Mouse (Mus musculus) macrophage (primary cell): Measurements from ENCODE around the gene Timp3. TPM values are rescaled to one million over a fixed set of nuclear protein-coding genes. Genes with fewer than 3 reads are reported as not detected.
"Not testable (repeated sequence)": the region's sequence is repeated elsewhere in the genome, so short reads cannot be mapped to it uniquely, and the experiment has no call there.

ENCODE experiments used
- H3K27ac ChIP-seq: fragments of 350-480 bp; formaldehyde crosslinking; 2 replicates; pipeline ENCODE4 v1.9.0; 2021
- H3K36me3 ChIP-seq: fragments of 350-480 bp; formaldehyde crosslinking; 2 replicates; pipeline ENCODE4 v1.9.0; 2021; ENCODE audit errors: inconsistent target
- H3K4me3 ChIP-seq: fragments of 350-480 bp; formaldehyde crosslinking; 2 replicates; pipeline ENCODE4 v1.9.0; 2021; ENCODE audit errors: inconsistent target
- H3K79me2 ChIP-seq: fragments of 350-480 bp; formaldehyde crosslinking; 2 replicates; pipeline ENCODE4 v1.9.0; 2021; ENCODE audit errors: inconsistent target
- WGBS: methylation state at CpG from one replicate; pipeline ENCODE4 v1.1.7; 2026; ENCODE audit warnings: inconsistent platforms; ENCODE audit not compliant: missing documents; 5-methylcytosine and 5-hydroxymethylcytosine counted together
- polyA plus RNA-seq: library from polyadenylated mRNA; stranded (reverse); fragments of 250-400 nt; gene quantifications from 3 replicates; pipeline ENCODE4 v1.2.4, GENCODE M21; 2018; ENCODE audit warnings: inconsistent platforms

The Timp3 gene
- polyA plus RNA-seq, 1 experiment from 2014 or later = 0.83 TPM

DNA sequence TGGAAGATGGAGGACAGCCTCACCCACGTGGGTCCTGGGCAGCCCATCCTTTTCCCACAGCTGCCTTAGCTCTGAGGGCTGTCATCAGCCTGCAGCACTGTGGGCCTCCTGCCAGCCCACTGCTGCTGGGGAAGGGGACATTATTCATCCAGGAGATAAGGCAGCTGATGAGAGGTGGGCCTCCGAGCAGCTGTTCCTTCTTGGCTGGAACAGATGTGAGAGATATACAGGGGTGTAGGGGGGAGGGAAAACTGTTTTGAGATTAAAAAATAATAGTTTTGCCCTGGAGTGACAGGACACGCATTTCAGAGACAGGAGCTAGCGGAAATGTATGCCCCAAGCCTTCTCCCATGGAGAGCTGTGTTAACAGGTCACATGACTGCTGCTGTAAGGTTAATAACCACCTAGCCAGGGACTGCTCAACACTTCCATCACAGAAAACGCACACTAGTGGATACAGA is 65.5 kb downstream of the Timp3 start:
- Histone ChIP-seq H3K36me3 (no peaks in the 10 kb centered on the region), H3K27ac (no peak overlapping the region)
- 59% methylated on average over 5 of the region's 5 CpGs for WGBS

DNA sequence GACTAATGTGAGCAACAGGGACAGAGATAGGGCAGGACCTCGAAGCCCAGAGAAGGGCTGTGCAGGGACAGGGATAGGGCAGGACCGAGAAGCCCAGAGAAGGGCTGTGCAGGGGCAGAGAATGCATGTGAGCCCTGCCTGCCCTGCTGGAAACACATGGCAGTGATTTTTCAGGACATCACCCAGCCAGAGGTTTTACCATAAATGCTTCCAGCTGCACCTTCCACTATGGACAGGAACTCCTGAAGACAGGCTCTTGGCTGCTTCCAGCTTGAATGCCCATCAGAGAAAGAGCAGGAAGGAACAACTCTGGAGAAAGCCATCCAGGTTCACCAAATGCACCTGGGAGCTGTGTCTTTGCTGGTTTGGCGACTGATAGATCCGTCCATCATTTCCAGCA is 67.2 kb downstream of the Timp3 start:
- H3K79me2 ChIP-seq = no peaks in the 10 kb centered on the region
- H3K27ac ChIP-seq = no peak overlapping the region
- no peak overlapping the region for H3K4me3 ChIP-seq
- WGBS = 90% methylated on average over 4 of the region's 4 CpGs
- no peaks in the 10 kb centered on the region for H3K36me3 ChIP-seq

More for the DNA sequence above, 65.5 kb downstream of the Timp3 start:
- Histone ChIP-seq H3K4me3 (no peak overlapping the region), H3K79me2 (no peaks in the 10 kb centered on the region)

DNA sequence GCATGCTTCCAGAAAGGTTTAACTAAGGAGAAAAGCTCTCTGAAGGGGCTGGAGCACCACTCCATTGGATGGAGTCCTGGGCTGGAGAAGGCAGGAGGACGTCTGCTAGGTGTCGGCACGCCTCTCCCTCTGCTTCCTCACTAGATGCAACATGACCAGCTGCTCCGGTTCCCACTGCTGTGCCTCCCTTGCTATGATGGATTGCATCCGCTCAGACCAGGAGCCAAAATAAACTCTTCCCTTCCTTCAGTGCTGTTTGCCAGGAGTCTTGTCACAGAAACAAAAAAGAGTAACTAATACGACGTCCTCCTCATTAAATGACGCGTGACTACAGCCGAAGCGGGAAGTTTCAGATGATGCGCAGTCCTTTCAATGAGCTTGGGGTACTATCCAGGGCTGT is 68.6 kb downstream of the Timp3 start:
- 94% methylated on average over 12 of the region's 12 CpGs for WGBS
- H3K79me2 ChIP-seq = no peaks in the 10 kb centered on the region
- H3K36me3 ChIP-seq = no peaks in the 10 kb centered on the region
- H3K27ac ChIP-seq = no peak overlapping the region
- no peak overlapping the region for H3K4me3 ChIP-seq

DNA sequence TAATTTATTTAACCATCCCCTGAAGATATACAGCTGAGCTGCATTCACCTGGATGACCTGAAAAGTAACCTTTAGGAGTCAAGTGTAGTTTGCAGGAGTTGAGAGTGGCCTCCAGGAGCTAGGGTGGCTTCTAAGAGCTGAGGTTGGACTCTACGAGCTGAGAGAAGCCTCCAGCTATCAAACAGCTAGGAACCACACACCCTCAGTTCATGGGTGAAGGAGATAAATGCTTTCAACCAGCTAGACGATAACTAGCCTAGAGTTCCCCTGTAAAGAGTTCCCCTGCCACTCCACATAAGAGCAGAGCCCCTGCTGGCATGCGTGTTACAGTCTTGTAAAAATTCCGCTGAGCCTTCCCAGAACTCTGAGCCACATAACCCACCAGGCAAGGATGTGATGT is 69.2 kb downstream of the Timp3 start:
- WGBS = 89% methylated on average over 4 of the region's 4 CpGs

DNA sequence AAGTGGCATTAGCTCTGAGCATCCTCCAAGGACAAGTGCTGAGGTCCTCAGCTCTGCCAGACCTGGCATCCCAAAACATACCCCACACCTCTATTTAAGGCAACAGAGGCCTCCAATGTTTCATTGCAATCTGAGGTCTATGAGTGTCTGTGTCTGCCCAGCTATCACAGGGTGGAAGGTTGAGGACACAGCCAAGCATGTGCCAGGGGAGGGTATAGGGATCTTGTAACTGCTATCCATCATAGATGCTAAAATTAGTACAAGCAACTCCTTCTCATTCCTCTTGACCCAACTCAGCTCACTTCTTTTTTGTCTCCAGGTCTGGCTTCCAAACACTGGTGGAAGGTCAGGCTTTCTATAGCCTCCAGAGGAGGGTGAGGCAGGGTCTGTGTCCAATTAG is 71.4 kb downstream of the Timp3 start:
- Histone ChIP-seq H3K4me3 (no peak overlapping the region), H3K79me2 (no peaks in the 10 kb centered on the region), H3K27ac (no peak overlapping the region), H3K36me3 (no peaks in the 10 kb centered on the region)

More for the DNA sequence above, 69.2 kb downstream of the Timp3 start:
- Histone ChIP-seq H3K79me2 (no peaks in the 10 kb centered on the region), H3K36me3 (no peaks in the 10 kb centered on the region), H3K27ac (no peak overlapping the region), H3K4me3 (no peak overlapping the region)

DNA sequence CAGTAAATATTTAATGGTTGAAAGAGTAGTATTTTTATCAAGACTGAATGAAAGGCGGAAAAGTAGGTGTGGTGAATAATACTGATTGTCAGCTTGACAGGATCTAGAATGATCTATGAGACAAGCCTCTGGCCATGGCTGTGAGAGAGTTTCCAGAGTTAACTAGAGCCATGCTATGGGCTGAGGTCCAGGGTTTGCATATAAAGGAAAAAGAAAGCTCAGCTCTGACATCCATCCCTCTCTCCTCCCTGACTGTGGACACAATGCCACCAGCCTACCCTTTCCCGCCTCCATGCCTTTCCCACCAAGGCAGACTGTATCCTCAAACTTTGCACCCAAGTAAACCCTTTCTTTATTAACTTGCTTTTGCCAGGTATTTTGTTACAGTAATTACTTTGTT is 73.9 kb downstream of the Timp3 start:
- H3K79me2 ChIP-seq = no peaks in the 10 kb centered on the region
- WGBS = 88% methylated on average over 2 of the region's 2 CpGs
- H3K4me3 ChIP-seq = no peak overlapping the region
- H3K27ac ChIP-seq = no peak overlapping the region
- no peaks in the 10 kb centered on the region for H3K36me3 ChIP-seq

DNA sequence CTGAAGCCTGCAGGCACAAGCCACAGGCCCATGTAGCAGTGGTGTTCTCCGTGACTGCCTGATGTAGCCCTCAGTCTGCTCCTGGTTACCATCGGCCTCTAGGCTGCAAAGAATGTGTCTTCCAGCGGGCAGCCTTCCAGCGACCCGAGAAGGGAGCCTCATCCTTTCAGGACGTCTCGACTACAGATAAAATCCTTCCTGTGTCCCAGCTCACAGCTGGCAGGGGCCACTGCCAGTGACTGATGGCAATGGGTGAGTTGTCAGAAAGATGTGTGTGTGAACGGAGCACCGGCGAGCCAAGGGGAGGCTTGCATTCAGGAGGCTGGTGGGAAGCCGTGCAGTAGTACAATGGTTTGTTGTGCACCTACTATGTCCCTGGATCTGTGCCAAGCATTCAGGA is 75.7 kb downstream of the Timp3 start:
- Histone ChIP-seq H3K4me3 (no peak overlapping the region), H3K79me2 (no peaks in the 10 kb centered on the region), H3K27ac (no peak overlapping the region), H3K36me3 (no peaks in the 10 kb centered on the region)
- WGBS = 95% methylated on average over 10 of the region's 11 CpGs

DNA sequence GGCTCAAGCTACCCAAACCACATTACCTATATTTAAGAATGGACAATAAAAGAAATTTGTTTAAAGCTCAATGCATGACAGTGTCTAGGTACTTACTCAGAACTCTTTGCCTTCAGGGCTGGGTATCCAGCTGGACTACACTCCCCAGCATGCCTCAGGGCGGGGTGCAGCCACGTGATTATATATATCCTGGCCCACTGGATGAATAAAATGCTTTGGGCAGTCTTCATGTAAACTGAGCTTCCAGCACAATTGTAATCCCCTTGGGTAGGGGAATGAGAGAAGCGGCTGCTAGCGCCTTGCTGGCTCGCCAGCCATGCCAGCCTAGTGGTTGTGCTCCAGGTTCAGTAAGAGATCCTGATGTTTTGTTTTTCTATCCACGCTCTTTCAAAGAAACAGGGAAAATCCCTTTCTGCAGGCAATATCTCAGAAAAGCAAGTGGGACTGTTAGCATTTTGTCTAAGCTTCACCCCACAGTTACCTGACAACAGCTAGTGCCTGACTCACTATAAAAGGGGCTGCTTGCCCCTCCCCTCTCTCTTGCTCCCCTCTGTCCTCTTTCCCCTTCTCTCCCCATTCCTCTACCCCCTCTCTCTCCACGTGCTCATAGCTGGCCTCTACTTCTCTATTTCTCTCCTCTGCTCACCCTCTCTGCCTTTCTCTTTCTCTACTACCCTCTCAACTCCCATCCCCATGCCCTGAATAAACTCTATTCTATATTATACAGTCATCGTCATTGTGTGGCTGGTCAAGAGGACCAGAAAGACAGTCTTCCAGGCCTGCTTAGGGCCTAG is 76.4 kb downstream of the Timp3 start:
- no peaks in the 10 kb centered on the region for H3K79me2 ChIP-seq
- 83% methylated on average over 8 of the region's 8 CpGs for WGBS
- no peaks in the 10 kb centered on the region for H3K36me3 ChIP-seq
- no peak overlapping the region for H3K4me3 ChIP-seq
- no peak overlapping the region for H3K27ac ChIP-seq

DNA sequence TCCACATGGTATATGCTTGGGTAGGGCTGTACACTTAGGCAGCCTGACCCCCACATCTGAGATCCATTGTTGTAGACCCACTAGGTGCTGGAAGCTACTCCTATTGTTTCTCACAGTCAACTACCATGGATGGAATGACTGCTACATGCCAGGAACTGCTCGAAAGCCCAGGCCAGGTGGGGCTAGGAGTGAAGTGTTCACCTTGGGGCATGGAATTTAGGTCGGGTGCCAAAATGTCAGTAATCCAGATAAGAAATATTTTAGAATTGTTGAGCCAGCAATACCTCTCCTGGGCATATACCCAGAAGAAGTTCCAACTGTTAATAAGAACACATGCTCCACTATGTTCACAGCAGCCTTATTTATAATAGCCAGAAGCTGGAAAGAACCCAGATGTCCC is 78.6 kb downstream of the Timp3 start:
- not testable (repeated sequence) for H3K27ac ChIP-seq, H3K4me3 ChIP-seq, H3K79me2 ChIP-seq, H3K36me3 ChIP-seq
- 89% methylated on average over 2 of the region's 2 CpGs for WGBS

DNA sequence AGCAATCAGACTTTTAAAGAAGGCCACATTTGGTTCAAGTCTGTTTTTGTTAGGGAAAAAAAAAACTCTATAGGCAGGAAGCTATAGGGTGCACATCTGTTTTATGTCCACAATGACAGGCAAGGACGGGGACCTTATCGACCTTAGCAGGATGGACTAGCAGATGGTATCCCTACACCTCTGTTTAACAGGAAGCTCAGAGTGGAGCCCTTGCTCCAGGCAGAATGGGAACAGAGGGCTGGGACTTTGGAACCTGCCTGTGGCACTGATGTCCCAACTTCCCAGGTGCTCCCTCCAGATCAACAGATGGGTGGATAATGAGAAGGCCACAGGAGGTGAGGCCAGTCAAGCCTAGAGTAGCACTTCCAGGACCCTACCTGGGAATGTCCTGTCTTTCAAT is 80.5 kb downstream of the Timp3 start:
- H3K79me2 ChIP-seq = no peaks in the 10 kb centered on the region
- H3K36me3 ChIP-seq = no peaks in the 10 kb centered on the region
- H3K4me3 ChIP-seq = no peak overlapping the region
- no peak overlapping the region for H3K27ac ChIP-seq
- WGBS = 86% methylated on average over 2 of the region's 2 CpGs

DNA sequence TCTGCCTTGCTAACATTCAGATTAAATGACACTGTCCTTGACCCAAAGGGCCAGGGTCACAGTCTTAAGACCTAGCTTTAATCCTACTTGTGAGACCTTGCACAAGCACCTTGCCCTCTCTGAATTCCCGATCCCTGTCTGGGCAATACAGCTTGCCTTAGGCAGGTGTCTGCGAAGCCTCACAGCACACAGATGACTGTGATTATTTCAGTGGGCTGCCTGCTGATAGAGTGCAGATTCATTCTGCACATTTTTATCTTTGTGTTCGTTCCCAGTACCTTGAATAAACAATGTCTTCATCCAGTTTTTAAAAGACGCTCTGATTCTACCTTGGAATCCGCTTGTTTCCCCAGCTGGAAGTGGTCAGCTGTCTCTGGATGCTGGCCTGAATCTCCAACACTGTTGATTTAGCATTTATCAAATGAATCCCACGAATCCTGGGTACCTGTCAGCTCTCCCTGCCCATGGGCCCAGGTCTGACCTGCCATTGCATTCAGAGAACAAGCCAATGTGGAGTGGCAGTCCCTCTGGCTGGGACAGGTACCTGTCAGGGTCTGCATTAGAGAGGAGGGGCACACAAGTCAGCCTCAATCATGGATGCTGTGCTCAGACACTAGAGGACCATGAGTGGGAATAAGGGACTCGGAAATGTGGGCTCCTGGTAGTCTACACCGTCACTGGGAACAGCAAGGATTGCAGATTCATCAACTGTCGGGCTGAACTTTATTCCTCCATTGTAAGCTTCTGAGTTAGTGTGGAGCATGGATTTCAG is 81.2 kb downstream of the Timp3 start:
- 95% methylated on average over 9 of the region's 9 CpGs for WGBS

DNA sequence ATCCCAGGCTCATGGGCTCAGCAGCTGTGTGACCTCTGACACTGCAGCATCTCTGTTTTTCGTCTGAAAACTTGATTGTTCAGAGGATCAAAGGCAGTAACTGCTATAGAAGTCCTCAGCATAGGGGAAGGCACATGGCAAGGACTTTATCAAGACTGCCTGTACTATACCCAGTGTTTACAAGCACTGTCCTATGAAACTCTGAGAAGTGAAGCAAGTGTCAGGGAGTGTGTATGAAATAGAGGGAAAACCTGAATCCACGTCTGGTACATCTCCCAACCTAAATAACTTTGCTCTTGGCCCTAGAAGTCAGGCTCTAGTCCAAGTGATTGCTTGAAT is 81.7 kb downstream of the Timp3 start:
- WGBS = 88% methylated on average over 2 of the region's 2 CpGs
- Histone ChIP-seq H3K4me3 (no peak overlapping the region), H3K79me2 (no peaks in the 10 kb centered on the region), H3K27ac (no peak overlapping the region), H3K36me3 (no peaks in the 10 kb centered on the region)

More for the DNA sequence above, 81.2 kb downstream of the Timp3 start:
- no peaks in the 10 kb centered on the region for H3K36me3 ChIP-seq
- H3K27ac ChIP-seq = no peak overlapping the region
- no peaks in the 10 kb centered on the region for H3K79me2 ChIP-seq
- H3K4me3 ChIP-seq = no peak overlapping the region

DNA sequence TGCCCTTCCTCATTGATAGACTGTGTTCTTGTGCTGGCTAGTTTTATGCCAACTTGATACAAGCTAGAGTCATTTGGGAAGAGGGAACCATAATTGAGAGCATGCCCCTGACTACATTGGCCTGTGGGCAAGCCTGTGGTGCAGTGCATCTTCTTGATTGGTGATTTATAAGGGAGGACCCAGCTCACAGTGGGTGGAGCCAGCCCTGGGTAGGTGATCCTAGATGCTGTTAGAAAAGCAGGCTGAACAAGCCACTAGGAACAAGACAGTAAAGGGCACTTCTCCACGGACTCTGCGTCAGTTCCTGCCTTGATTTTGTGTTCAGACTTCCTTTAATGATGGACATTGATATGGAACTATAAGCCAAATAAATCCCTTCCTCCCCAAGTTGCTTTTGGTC is 84.5 kb downstream of the Timp3 start:
- Histone ChIP-seq H3K4me3 (no peak overlapping the region), H3K27ac (no peak overlapping the region), H3K79me2 (no peaks in the 10 kb centered on the region), H3K36me3 (no peaks in the 10 kb centered on the region)
- 84% methylated on average over 2 of the region's 2 CpGs for WGBS

DNA sequence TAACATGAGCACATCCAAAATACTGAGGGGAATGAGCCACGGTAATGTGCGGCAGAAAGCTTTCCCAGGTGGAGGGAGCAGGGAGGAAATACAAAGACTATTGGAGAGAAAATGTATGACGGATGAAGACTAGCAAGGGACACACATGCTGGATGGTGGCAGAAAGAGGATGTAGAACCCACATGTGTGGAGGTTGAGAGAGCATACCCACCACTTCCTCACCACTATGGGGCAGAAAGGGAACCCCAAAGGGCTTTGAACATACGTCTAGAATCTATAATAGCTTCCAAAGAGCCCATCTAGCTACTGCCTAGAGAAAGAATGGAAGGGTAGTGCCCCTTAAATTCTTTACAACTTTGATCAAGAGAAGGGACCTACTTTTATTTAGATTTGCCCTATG is 85.5 kb downstream of the Timp3 start:
- Histone ChIP-seq H3K36me3 (no peaks in the 10 kb centered on the region), H3K4me3 (no peak overlapping the region), H3K27ac (no peak overlapping the region), H3K79me2 (no peaks in the 10 kb centered on the region)
- WGBS = 7% methylated on average over 4 of the region's 4 CpGs

DNA sequence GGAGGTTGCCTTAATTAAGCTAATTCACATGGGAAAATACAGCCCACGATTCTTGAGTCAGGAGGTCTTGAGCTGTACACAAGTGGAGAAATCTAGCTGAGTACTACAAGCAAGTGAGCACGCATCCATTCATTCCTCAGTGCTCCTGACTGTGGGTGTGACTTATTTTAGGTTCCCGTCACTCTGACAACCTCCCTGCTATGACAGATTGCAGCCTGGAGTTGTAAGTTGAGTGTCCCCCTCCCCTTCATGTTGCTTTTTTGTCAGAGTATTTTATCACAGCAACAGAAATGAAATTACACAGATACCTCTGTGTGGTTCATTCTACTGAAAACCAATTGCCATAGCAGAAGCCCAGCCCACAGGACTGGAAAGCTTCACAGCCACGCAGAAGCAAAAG is 86.1 kb downstream of the Timp3 start:
- H3K79me2 ChIP-seq = no peaks in the 10 kb centered on the region
- H3K27ac ChIP-seq = no peak overlapping the region
- WGBS = 90% methylated on average over 4 of the region's 4 CpGs
- no peak overlapping the region for H3K4me3 ChIP-seq
- H3K36me3 ChIP-seq = no peaks in the 10 kb centered on the region
